Mouse (Mus musculus) liver, embryonic 16.5 days (tissue): ENCODE measurements around the gene Cap1. TPM values are rescaled to one million over a fixed set of nuclear protein-coding genes. Genes with fewer than 3 reads are reported as not detected.

Experiments
- ATAC-seq: fragments of 200-750 bp; cut with Nextera tagmentation; 2 replicates; pipeline ENCODE4 v1.8.0; 2017; ENCODE audit warnings: low read depth, mild to moderate bottlenecking, moderate number of reproducible peaks, moderate library complexity
- H3K27ac ChIP-seq: fragments of 300-500 bp; sonication (generic); 2 replicates; pipeline ENCODE4 v1.5.1; 2014; ENCODE audit warnings: mild to moderate bottlenecking, low read length
- H3K27me3 ChIP-seq: fragments of 300-500 bp; sonication (generic); 2 replicates; pipeline ENCODE4 v1.6.1; 2014; ENCODE audit warnings: low read depth, low read length, mixed read lengths; ENCODE audit not compliant: control insufficient read depth, insufficient read depth
- H3K36me3 ChIP-seq: fragments of 300-500 bp; sonication (generic); 2 replicates; pipeline ENCODE4 v1.6.1; 2014; ENCODE audit warnings: mild to moderate bottlenecking; ENCODE audit not compliant: control insufficient read depth, insufficient read depth
- H3K4me1 ChIP-seq: fragments of 300-500 bp; sonication (generic); 2 replicates; pipeline ENCODE4 v1.6.1; 2014; ENCODE audit warnings: low read depth, low read length, mixed read lengths; ENCODE audit not compliant: control insufficient read depth
- H3K4me2 ChIP-seq: fragments of 300-500 bp; sonication (generic); 2 replicates; pipeline ENCODE4 v1.6.1; 2014; ENCODE audit warnings: low read depth, low read length, mixed read lengths
- H3K4me3 ChIP-seq: fragments of 300-500 bp; sonication (generic); 2 replicates; pipeline ENCODE4 v1.5.1; 2014; ENCODE audit warnings: low read depth, mild to moderate bottlenecking, low read length
- H3K9ac ChIP-seq: fragments of 300-500 bp; sonication (generic); 2 replicates; pipeline ENCODE4 v1.6.1; 2014; ENCODE audit warnings: low read depth, low read length
- H3K9me3 ChIP-seq: fragments of 300-500 bp; sonication (generic); replicated peaks from 2 replicates; pipeline ENCODE4 v1.6.1; 2016; ENCODE audit warnings: low read length; ENCODE audit not compliant: control insufficient read depth
- WGBS: fragments of 180-500 bp; shearing (Covaris S2); extraction: QIAGEN DNeasy Blood & Tissue Kit; methylation state at CpG from one replicate; pipeline ENCODE4 v1.1.7; 2014; ENCODE audit not compliant: insufficient replicate concordance; 5-methylcytosine and 5-hydroxymethylcytosine counted together
- polyA plus RNA-seq: library from polyadenylated mRNA; unstranded; fragments of >200 nt; fragmentation: Nextera tagmentation; extraction: Ambion mirVana; gene quantifications from 2 replicates; pipeline ENCODE4 v1.2.1, GENCODE M21; 2015

Cap1 gene
- polyA plus RNA-seq, 1 experiment from 2014 or later: 33.7 TPM

DNA sequence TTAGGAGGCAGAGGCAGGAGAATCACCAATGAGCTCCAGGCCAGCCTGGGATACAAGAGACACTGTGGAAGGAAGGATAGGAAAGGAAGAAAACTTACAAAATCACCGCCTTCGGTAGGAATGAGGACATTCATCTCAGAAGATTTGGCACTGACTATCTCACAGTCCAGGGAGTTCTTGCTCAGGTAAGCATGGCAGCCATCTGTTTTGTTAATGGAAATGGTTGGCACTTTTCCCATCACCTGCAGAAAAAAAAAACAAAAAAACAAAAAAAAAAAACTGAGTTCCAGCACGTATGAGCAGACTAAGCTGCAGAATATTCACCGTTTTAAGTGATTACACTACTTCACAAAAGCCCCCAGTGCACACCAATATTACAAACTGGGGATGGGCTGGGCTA lies 24.0 kb downstream of the Cap1 start:
- no peak overlapping the region for H3K27ac ChIP-seq
- H3K9ac ChIP-seq: no peak overlapping the region
- H3K36me3 ChIP-seq: peaks cover 52% of the 10 kb centered on the region
- no peak overlapping the region for H3K4me3 ChIP-seq
- no peaks in the 10 kb centered on the region for H3K9me3 ChIP-seq
- 88% methylated on average over 4 of the region's 4 CpGs for WGBS
- H3K4me1 ChIP-seq: no peaks in the 10 kb centered on the region; the same call in 1 of the 2 replicates
- H3K27me3 ChIP-seq: no peaks in the 10 kb centered on the region
- no peak overlapping the region for H3K4me2 ChIP-seq
- ATAC-seq: no peak

DNA sequence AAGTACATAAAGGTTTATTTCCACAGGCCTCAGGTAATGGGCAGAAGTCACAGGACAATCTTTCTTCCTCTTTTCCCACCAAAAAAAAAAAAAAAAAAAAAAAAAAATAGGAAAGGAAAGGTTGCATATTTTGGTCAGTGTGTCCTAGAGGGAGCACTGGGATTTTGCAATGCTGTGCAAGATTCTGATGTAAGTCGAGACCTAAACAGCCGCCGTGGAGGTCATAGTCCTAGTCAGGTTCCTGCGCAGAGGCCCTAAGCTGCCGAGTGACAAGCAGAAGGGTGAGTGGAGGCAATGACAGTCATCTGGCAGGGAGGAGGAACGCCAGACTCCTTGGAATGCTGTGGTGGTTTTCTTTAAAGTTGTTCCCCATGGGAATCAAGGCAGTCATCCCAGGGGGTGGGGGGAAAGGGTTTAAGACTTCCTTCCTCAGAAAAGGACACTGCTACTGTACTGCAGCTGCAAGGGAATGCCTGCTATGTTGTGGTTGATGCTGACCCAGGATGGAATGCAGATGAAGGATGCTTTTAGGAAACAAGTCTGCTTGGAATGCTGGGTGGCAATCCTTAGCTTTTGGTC lies 26.7 kb downstream of the Cap1 start:
- Histone ChIP-seq H3K27ac (no peak overlapping the region), H3K27me3 (no peaks in the 10 kb centered on the region), H3K4me1 (no peaks in the 10 kb centered on the region; the same call in 1 of the 2 replicates), H3K9me3 (no peaks in the 10 kb centered on the region), H3K4me3 (no peak overlapping the region), H3K36me3 (peaks cover 31% of the 10 kb centered on the region), H3K9ac (no peak overlapping the region), H3K4me2 (no peak overlapping the region)
- peak; percentile 41; the same call in 1 of the 2 replicates for ATAC-seq
- 64% methylated on average over 6 of the region's 6 CpGs for WGBS

DNA sequence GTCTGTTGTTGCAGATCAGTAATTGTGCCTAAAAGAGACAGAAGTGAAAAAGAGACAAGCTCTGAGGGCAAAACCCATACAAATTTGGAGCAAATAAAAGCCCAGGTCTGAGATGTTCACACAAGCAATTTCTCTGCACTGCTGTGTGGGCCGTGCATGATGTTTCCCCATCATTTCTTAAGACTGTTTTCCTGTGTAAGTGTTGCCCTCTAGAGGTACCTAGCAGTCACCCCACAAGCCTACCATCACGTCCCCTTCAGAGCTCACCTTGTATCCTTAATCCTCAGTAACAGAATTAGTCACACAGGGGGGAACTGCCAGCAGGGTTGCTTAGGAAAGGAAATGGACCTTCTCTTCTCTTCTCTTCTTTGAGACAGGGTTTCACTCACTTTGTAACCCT lies 27.9 kb downstream of the Cap1 start:
- H3K36me3 ChIP-seq: peaks cover 22% of the 10 kb centered on the region
- H3K9me3 ChIP-seq: no peaks in the 10 kb centered on the region
- no peak for ATAC-seq
- no peak overlapping the region for H3K4me3 ChIP-seq
- 48% methylated on average over 2 of the region's 2 CpGs for WGBS
- no peaks in the 10 kb centered on the region for H3K27me3 ChIP-seq
- H3K4me2 ChIP-seq: no peak overlapping the region
- no peaks in the 10 kb centered on the region; the same call in 1 of the 2 replicates for H3K4me1 ChIP-seq
- no peak overlapping the region for H3K9ac ChIP-seq
- no peak overlapping the region for H3K27ac ChIP-seq

DNA sequence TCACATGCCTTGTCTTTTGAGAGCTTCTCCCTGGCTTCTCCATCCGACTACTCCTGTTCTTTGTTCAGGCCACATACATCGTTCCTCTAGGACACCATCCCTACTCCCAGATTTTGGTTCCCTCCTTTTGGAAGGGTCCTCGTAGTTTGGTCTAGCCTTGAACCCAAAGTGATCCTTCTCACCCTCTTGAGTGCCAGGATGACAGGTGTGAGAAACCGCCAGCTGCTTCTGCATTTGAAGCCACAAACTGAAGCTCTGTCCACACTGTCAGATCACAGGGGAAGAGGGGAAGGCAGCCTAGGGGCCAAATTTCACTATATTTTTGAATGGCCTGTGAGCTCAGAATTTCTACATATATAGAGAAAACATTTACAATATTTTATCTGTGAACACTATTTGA lies 31.1 kb downstream of the Cap1 start:
- H3K4me2 ChIP-seq: no peak overlapping the region
- H3K4me1 ChIP-seq: no peaks in the 10 kb centered on the region; the same call in 1 of the 2 replicates
- no peak overlapping the region for H3K9ac ChIP-seq
- no peak for ATAC-seq
- peaks cover 9% of the 10 kb centered on the region for H3K36me3 ChIP-seq
- WGBS: 73% methylated on average over 4 of the region's 4 CpGs
- no peak overlapping the region for H3K4me3 ChIP-seq
- H3K9me3 ChIP-seq: no peaks in the 10 kb centered on the region
- H3K27me3 ChIP-seq: no peaks in the 10 kb centered on the region
- H3K27ac ChIP-seq: no peak overlapping the region

DNA sequence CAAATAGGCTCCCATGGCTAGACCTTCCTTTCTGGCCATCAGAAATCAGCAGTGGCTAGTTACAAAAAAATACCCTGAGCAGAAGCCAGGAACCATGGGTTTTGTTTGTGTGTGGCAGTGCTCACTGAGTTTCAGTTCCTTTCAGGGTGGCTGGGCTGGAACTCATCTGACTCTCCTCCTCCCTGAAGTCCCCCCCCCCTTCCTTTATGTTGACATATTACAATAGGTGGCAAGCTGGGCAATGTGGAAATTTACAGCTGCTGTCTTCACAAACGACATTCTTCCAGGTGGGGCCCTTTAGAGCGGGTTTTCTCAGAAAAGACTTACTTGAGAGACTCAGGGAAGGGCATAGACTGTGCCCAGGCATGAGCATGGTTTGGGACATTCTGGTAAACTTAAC lies 32.2 kb downstream of the Cap1 start:
- Histone ChIP-seq H3K27ac (peak overlapping the region; percentile 19; the same call in 1 of the 2 replicates), H3K9ac (no peak overlapping the region), H3K9me3 (no peaks in the 10 kb centered on the region), H3K4me1 (no peaks in the 10 kb centered on the region; the same call in 1 of the 2 replicates), H3K36me3 (peaks cover 5% of the 10 kb centered on the region), H3K27me3 (no peaks in the 10 kb centered on the region), H3K4me3 (no peak overlapping the region), H3K4me2 (no peak overlapping the region)
- peak; percentile 17; the same call in 1 of the 2 replicates for ATAC-seq
- 42% methylated on average over 2 of the region's 2 CpGs for WGBS

DNA sequence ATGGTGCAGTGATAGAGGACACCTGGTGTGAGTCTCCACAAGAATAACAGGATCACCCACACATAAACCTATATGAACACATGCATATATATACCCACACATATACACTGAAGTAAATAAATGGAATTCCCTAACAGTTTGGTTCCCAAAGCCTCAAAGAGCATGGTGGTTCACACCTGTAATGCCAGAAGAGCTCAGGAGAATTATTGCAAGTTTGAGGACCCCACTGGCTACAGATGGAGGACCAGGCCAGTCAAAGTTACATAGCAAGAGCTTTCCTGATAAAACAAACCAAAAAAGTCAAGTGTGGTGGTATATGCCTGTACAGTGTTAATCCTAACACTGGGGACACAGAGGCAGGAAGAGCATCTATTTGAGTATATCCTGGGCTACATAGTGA lies 34.3 kb downstream of the Cap1 start:
- ATAC-seq: no peak
- Histone ChIP-seq H3K36me3 (peaks cover 2% of the 10 kb centered on the region; the same call in 1 of the 2 replicates), H3K9ac (no peak overlapping the region), H3K4me1 (no peaks in the 10 kb centered on the region; the same call in 1 of the 2 replicates), H3K27me3 (no peaks in the 10 kb centered on the region), H3K4me2 (no peak overlapping the region), H3K9me3 (no peaks in the 10 kb centered on the region), H3K4me3 (no peak overlapping the region), H3K27ac (no peak overlapping the region)

DNA sequence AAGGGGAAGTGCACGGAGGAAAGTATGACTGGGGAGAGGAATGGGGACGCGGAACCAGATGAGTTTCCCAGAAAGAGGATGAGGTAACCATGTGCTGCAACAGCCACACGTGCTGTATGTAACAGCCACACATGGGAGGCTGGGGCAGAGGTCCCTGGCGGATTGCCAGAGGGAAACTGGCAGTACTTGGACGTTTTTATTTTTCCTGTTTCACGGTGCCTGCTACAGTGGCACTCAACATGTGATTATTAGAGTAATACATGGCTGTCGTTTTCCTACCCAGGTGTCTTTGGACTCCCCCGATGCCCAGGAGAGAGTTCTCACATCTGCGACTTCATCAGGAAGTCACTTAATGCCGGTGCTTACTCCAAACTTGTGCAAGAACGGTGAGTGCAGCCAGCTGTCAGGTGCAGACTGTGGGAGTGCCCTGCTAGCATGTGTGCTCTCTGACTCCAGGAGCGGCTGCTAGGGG lies 37.7 kb downstream of the Cap1 start:
- H3K27me3 ChIP-seq: no peaks in the 10 kb centered on the region
- H3K9me3 ChIP-seq: no peaks in the 10 kb centered on the region
- no peak overlapping the region for H3K27ac ChIP-seq
- no peak overlapping the region for H3K9ac ChIP-seq
- H3K4me2 ChIP-seq: no peak overlapping the region
- H3K36me3 ChIP-seq: peaks cover 3% of the 10 kb centered on the region
- no peak overlapping the region for H3K4me3 ChIP-seq
- peak; percentile 62 for ATAC-seq
- 38% methylated on average over 13 of the region's 13 CpGs for WGBS
- no peaks in the 10 kb centered on the region; the same call in 1 of the 2 replicates for H3K4me1 ChIP-seq

DNA sequence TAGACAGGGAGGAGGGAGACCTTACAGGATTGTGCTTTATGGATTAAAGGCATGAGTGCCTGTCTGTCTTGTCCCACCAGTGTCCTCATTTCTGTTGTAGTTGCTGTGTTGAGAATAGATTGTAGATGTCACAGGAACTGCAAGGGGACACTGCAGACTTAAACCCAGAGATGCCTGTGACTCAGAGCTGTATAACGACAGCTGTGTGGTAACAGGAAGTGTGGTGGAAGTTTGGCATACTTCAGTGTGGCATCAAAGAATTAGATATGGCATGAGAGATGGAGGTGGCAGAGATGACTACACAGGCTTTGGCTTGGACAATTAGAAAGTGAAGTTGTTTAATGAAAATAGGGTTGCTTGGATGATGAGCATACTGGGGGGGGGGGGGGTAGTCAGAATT lies 47.4 kb downstream of the Cap1 start:
- 20% methylated on average over 1 of the region's 1 CpGs for WGBS
- no peaks in the 10 kb centered on the region for H3K27me3 ChIP-seq
- H3K4me3 ChIP-seq: no peak overlapping the region
- H3K36me3 ChIP-seq: peaks cover 3% of the 10 kb centered on the region; the same call in 1 of the 2 replicates
- no peak for ATAC-seq
- no peak overlapping the region for H3K4me2 ChIP-seq
- H3K9ac ChIP-seq: no peak overlapping the region
- H3K9me3 ChIP-seq: no peaks in the 10 kb centered on the region
- no peak overlapping the region for H3K27ac ChIP-seq
- peaks cover 12% of the 10 kb centered on the region for H3K4me1 ChIP-seq

DNA sequence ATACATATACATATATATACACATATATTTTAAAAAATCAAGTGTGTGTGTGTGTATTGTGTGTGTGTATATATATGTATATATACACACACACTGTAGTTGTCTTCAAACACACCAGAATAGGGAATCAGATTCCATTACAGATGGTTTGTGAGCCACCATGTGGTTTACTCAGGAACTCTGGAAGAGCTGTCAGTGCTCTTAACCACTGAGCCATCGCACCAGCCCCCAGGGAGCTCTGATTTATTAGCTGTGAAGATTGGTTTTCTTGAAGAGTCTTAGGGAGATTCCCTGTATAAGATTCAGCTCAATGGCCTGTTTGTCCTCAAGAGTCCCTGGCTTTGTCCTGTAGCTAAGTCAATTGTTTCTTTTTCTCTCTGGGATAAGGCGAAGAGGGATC lies 47.9 kb downstream of the Cap1 start:
- H3K27ac ChIP-seq: no peak overlapping the region
- H3K9me3 ChIP-seq: no peaks in the 10 kb centered on the region
- no peak overlapping the region for H3K4me2 ChIP-seq
- WGBS: 62% methylated on average over 2 of the region's 2 CpGs
- no peak overlapping the region for H3K4me3 ChIP-seq
- H3K9ac ChIP-seq: no peak overlapping the region
- H3K36me3 ChIP-seq: peaks cover 3% of the 10 kb centered on the region; the same call in 1 of the 2 replicates
- peaks cover 12% of the 10 kb centered on the region for H3K4me1 ChIP-seq
- no peak for ATAC-seq
- H3K27me3 ChIP-seq: no peaks in the 10 kb centered on the region
